Mouse (Mus musculus) frontal cortex, postnatal 25 days (tissue): Measurements from ENCODE around the gene Zfp2.

Experiments used
- DNase-seq, 2 experiments: peaks; one replicate each; pipeline ENCODE4 v3.0.0; 2022; ENCODE audit warnings: low spot score in 2 of 2

The Zfp2 gene

DNA sequence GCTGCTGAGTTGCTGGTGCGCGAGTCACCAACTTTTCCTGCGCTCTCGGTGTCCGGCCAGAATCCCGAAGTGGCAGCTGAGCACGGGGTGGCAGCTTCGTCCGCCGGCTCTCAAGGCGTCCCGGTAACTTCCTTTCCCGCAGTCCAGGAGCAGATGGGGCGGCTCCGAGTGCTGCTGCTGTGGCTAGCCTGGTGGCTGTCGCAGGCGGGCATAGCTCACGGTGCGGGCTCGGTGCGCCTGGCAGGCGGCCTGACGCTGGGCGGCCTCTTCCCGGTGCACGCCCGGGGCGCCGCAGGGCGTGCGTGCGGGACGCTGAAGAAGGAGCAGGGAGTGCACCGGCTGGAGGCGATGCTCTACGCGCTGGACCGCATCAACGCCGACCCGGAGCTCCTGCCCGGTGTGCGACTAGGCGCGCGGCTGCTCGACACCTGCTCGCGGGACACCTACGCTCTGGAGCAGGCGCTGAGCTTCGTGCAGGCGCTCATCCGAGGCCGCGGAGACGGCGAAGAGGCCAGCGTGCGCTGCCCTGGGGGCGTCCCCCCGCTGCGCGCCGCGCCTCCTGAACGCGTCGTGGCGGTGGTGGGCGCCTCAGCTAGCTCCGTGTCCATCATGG lies 64.9 kb downstream of the Zfp2 start:
- DNase-seq, result no peak

DNA sequence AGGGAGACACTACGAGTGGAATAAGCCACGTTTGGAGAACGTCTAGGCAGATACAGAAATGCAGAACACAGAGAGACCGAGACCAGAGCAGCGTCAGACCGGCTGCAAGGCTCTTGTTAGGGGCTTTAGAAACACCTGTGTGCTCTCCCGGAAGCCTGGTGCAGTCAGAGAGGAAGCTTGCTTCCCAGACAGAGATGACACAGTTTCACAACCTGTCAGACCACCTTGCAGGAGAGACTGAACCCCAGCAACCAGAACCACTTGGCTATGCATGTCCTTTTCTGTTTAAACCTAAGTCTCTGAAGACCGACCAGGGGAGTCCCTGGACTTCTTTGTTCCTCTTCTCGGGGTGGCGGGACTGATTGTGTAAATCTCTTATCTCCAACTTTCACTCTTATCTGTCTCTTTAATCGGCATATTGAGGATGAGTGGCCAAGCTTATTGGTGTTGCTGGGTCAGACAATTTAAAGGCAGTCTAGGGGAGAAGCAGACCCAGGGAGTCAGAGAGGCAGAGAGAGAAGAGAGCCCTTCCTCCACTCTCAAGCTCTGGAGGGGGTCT lies 65.7 kb downstream of the Zfp2 start, which contains the start of gene Grm6:
Grm6 (plus strand) TSS at position 509 of the 559 bp plus-strand sequence.
- no peak for DNase-seq

DNA sequence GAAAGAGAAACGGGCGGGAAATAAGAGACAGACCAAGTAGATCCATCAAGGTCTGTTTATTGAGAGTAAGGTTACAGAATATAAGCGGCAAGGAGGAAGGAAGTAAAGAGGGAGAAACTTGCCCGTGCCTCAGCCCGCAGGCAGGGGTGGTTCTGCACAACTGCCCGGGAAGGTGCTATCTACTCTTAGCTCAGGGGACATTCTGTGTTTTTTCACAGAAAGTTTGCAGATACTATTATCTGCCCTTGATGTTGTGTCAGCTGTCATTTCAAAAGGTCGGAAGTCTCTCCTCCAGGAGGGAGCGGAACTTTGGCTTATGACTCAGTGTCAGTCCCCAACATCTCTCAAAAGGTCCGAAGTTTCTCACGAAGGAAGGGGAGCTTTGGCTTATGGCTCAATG lies 66.7 kb downstream of the Zfp2 start:
- DNase-seq, result no peak
